Mouse (Mus musculus): ENCODE results near the gene Vasn. TPM values are rescaled to one million over a fixed set of nuclear protein-coding genes. Genes with fewer than 3 reads are reported as not detected.

Gene Vasn
- total RNA-seq, 2 experiments from 2014 or later, result 17.7 to 18.2 TPM

DNA sequence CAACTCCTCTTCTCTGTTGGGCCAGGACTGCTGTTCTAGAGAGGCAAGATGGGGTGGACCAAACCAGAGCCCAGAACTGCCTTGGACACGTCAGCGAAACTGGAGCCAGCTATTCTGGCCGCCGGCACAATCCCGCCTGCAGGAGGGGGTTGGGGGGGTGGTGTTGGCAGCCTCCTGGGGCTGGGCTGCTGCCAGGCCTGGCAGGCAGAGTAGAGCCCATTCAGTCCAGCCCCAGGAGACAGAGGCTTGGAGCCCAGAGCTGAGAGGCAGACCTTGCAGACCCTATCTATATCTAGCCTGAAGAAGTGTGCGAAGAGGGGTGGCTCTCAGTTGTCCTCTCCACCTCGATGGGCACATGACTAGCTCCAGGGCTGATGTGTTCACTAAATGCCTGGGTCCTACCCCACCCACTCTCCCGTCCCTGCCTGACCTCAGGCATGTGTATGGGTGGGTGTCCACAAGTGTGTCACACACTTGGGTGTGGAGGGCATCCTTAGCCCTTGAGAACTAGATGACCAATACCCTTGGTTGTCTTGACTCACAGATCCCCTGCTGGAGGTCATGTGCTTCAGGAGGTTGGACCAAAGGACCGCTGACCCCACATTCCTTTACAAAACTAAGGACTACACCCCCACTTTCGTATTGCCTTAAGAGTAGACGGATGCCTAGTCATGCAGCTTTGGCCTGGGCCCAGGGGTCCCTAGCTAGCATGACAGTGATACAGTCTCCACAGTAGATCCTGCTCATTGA is 4.1 kb downstream of the Vasn start:
- DNase-seq, result peak; percentile 93

DNA sequence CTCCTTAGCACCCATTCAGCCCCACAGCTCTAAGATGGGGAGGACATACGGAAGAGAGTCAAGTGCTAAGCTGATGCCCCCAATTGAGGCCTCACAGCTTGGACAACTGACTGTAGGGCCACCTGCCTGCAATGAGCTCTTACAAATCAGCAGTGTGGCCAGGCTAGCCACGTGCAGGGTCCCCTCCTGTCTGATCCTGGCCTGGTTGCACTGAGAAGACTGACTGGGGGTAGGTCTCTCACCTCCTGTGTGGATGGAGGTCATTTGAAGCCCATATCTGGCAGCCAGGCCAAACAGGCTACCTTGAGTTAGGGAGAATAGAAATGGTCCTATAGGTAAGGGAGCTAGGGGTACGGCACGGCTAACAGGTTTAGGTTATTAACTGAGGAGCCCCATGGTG is 6.1 kb downstream of the Vasn start:
- no peak for DNase-seq

DNA sequence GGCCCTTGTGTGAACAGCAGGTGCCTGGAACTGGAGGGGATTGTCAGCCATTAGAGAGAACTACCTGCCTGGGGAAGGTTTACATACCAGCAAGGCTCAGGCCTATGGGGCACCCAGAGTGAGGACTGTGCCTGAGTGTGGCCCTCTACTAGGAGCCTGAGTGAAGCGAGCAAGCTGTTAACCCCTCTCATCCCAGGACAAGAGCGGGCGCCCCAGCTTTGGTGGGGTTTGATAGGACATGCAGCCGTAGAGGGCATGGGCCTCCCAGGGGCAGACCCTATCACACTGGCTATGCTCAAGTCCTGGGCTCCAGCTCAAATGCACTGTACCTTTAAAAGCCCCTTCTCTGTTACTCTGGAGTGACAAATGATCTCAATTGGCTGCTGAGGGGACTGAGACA is 7.1 kb downstream of the Vasn start:
- DNase-seq, result peak; percentile 5

DNA sequence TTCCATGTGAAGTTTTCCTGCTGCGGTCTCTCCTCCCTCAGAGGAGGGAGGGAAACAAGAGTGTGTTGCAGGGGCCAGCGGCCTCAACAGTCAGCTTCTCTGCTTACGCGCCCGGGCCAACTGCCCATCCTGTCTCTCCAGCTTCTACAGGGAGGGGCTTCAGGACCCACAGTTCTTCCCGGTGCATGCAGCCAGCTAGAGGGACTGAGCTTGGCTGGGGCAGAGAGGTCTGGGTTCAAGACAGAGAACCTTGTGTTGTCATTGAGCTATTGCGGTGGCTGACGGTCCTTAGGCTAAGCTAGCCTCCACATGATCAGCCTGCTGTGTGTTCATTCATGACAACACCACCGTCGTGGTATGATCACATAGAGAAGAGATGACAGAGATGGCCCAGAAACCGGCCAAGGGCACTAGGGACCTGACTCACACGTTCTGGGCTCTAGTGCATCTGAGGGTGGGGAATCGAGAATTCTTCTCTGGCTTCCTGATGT is 8.0 kb downstream of the Vasn start:
- peak; percentile 70 for DNase-seq

DNA sequence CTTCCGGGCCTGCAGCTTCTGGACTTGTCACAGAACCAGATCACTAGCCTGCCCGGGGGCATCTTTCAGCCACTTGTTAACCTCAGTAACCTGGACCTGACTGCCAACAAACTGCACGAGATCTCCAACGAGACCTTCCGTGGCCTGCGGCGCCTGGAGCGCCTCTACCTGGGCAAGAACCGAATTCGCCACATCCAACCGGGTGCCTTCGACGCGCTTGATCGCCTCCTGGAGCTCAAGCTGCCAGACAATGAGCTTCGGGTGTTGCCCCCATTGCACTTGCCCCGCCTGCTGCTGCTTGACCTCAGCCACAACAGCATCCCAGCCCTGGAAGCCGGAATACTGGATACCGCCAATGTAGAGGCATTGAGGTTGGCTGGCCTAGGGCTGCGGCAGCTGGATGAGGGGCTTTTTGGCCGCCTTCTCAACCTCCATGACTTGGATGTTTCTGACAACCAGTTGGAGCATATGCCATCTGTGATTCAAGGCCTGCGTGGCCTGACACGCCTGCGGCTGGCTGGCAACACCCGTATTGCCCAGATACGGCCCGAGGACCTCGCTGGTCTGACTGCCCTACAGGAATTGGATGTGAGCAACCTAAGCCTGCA is 8.8 kb downstream of the Vasn start:
- peak; percentile 9 for DNase-seq

DNA sequence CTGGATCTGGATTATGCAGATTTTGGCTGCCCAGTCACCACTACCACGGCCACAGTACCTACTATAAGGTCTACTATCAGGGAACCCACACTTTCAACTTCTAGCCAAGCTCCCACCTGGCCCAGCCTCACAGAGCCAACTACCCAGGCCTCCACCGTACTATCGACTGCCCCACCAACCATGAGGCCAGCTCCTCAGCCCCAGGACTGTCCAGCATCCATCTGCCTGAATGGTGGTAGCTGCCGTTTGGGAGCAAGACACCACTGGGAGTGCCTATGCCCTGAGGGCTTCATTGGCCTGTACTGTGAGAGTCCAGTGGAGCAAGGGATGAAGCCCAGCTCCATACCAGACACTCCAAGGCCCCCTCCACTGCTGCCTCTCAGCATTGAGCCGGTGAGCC is 9.5 kb downstream of the Vasn start:
- DNase-seq, result no peak

DNA sequence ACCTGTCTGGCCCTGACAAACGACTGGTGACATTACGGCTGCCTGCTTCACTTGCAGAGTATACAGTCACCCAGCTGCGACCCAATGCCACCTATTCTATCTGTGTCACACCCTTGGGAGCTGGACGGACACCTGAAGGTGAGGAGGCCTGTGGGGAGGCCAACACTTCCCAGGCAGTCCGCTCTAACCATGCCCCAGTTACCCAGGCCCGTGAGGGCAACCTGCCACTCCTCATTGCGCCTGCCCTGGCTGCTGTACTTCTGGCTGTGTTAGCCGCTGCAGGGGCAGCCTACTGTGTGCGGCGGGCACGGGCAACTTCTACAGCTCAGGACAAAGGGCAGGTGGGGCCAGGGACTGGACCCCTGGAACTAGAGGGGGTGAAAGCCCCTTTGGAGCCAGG is 10.0 kb downstream of the Vasn start:
- DNase-seq, result no peak

DNA sequence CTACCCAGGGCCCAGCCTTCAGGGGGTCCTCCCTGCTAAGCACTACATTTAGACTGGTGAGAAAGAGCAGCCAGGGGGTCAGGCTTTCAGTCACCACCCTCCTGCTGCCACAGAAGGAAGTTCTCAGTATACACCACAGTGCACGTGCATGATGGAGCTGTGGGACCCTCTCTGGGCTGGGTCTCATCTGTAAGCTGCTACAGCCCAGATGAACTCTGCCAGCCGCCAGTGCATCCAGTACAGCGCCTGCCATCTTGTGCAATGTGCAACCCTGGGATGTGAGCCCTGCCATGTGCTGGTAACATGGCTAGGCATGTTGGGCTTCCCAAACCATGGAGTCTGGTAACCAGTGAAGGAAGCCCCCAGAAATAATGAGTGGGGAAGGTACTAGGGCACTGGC is 10.4 kb downstream of the Vasn start:
- no peak for DNase-seq

DNA sequence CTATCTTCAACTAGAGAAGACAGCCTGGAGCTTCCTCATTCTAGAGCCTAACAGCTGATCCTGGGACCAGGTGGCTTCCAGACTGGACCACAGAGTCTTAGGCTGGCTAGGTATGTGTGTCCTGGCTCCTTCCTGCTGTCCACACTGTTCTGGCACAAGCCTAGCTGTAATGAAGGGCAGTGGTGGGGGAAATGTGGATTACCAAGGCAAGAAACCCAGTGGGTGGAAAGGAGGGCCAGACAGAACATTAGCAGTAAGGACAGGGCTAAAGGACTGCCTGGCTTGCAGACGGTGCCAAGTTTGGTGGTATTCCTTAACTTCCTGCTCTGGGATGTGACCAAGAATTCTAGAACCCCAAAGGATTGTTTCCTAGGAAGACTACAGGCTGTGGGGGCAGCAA is 11.3 kb downstream of the Vasn start:
- no peak for DNase-seq

DNA sequence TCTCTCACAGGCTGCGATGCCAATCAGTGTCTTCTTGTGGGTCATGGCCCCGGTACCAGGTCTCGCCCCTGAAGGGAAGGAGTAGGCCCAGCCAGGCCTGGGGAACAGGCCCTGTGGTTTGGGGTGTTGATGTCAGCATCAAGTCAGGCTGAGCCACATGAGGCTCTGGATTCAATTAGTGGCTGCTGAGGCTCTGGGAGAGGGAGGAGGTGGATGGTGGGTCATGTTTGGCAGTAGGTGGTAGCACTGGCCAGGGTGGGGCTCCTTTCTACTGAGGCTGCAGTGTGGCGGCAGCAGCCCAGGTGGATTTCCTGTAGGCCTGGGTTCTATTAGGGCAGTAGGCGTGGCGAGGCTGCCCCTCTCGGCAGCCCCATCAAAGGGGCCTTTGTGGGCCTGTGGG is 11.9 kb downstream of the Vasn start:
- no peak for DNase-seq

DNA sequence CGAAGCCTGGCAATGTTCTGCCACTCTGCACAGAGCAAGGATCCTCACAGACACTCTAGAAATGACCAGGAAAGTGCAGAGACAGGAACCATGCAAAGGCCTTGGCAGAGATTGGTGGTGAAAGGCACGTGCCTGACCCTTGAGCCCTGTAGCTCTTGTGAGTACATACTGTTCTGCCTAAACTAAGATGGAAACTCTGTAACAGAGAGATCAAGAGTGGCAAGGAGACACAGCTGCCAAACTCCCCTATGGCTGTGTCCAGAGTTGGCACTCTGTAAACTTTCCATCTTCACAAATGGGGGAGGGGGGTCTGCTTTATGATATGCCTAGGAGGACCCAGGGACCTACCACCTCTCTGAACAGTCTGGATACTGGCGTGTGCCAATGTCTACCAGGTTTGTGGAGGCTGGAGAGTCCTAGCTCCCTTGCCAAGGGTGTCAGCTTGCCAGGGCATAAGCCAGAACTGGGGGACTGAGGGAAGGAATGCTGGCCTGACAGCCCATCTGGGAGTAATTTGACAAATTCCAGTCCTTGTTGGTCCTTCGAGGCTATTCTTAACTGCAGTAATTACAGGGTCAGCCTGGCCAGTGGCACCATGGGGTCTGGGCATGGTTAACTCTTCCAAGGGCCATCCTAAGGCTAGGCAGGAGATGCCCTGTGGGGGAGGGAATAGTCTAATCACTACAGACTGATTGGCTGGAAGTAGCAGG is 13.1 kb downstream of the Vasn start:
- no peak for DNase-seq

DNA sequence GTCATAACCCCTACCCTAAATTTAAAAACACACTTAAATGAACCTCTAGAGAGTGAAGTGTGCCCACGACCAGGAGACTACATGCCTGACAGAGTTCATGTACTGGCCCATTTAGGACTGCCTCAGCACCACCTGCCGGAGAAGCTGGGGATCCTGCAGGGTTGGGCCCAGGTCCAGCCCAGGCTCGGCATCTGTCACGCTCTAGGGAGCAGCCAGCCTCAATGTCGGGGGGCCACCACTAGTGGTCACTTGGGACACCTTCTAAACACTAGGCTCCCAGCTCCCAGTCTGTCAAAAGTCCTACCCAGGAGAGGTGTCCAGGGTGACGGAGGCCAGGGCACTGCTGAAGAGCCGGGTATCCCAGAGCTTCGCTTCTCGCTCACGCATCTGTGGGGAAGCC is 15.0 kb downstream of the Vasn start:
- peak; percentile 56 for DNase-seq

DNA sequence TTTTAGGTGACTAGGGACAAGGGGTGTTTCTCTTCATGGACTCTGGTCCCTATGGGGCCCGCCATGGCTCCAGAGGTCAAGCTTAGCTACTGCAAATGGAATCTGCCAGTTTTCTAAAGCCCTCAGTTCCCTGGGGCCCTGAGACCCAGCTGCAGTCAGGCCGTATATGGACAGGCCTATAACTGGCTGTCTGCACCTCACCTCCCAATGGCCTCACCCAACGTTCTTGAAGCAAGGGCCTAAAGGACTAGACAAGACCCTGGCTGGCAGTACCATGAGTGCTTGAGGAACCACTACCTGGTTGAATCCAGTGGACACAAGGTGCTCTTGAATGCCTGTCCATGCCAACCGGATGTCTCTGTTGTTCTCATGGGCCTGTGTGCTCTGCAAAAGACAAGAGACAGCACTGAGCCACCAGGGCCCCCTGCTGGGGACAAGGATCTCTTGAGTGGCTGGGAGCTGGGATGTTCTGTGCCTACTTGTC is 15.6 kb downstream of the Vasn start:
- peak; percentile 65 for DNase-seq

DNA sequence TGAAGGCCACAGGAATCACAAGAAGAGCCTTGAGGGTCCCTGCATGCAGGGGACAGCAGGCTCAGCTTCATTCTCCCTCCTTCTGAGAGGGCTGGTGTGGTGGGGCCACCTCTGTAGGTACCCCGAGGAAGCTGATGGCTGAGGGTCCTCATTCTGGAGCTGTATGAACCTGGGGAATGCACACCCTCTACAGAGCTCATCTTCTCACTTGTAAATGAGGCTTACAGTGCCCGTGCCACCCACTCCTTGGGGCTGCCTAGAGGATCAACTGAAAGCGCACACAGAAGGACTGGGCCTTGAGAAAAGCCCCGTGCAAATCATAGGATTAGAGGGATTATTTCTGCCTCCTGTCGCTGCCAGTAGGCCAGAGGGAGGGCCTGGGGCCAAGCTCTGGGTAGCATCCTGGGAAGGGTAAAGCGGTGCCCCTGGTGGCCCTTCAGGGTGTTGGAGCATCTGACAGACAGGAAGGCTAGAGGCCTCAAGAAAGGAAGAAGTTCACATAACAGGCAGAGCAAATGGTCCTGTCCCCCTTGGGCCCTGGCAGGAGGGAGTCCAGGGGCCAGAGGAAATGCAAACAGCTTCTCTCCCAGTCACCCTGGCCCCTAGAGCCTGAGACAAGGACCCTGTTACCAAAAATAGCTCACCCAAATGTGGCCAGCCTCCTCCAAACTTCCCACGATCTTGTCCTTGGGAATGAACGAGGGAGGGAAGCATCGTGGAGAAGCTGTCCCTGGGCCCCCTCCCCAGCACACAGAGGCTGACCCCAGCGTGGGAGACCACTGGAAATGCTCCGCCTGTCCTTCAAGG is 16.2 kb downstream of the Vasn start:
- peak; percentile 50 for DNase-seq

DNA sequence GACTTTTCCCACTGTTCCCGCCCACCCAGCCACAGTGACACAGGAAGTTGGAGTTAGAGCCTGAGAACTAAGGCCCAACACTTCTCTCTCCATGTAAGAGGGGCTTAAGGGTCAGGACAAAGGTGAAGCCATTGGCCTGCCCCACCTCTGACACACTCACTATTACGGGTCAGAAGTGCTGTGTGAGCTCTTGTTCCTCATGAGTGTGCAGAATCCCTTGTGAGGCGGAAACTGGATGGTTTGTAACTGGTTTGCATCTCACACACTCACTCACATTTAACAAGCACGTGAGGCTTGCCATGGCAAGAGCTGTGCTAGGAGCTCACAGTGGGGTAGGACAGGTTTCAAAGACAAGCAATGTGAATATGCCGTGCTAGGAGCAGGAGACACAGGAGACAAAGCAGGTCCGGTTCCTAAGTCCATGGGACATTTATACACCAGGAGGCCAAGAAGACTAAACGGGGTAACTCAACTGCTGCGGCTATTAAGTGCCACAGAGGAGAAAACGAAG is 16.9 kb downstream of the Vasn start:
- DNase-seq, result no peak

DNA sequence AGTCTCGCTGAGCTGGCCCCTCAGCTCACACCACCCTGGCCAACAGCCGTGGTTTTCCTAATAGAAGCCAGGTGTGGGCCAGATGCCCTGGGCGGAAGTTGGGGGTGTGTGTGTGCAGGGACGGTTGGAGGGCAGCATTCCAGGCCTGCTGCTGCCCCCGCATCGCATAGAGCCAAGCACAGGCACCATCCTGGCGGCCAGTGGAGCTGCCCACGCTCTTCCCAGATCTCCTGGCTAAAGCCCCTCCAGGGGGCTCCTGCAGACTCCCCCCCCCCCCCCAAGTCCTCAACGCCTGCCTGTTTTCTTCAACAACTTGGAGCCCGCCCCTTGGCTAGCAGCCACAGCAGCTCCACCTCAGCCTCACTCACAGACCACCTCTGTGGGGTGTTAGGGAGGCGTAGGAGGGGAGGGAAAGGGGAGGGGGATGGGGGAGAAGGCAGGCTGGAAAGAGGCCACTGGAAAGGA is 19.1 kb downstream of the Vasn start:
- peak; percentile 49 for DNase-seq

DNA sequence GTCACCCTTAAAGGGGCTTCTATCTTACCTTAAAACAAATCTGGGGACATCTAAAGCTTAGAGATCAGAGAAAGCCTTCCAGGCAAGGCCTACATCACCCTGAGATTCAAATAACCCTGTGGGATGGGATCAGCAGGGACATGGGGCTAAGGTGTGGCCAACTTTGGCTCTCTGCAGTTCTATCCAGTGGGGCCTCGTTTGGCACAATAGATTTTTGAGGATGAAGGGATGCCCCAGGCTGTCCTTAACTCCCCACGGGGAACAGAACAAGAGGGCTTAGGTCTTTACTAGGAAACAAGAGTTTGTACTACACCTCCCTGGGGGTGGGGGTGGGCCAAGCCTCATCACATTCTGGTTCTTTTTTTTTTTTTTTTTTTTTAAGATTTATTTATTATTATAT is 19.6 kb downstream of the Vasn start:
- DNase-seq, result no peak

DNA sequence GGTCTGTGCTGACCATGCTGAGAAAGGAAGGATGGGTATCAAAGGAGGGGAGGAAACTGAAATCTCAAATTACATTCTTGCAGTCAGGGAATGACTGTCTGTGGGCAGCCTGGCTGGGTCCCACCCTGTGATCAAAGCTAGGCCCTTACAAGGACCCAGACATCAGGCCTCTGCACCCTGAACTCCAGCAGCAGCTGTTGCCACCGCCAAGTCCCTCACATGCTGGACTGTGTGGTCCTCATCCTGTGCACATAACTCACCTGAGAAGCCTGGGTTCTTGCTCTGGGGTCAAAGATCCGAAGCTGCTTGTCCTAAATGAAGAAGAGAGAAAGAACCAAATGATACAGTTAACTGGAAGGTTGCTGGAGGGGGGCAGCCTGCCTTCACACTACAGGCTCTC is 21.9 kb downstream of the Vasn start:
- no peak for DNase-seq

DNA sequence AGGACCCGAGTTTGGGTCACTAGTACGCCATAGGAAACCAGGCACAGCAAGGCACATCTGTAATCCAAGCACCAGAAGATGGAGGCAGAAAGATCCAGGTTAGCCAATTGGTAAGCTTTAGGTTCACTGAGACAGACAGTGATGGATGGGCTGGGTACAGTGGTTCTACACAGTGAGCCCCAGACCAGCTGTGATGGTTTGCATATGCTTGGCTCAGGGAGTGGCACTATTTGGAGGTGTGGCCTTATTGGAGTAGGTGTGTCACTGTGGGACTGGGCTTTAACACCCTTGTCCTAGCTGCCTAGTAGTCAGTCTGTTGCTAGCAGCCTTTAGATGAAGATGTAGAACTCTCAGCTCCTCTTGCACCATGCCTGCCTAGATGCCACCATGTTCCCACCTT is 24.1 kb downstream of the Vasn start:
- DNase-seq, result no peak

DNA sequence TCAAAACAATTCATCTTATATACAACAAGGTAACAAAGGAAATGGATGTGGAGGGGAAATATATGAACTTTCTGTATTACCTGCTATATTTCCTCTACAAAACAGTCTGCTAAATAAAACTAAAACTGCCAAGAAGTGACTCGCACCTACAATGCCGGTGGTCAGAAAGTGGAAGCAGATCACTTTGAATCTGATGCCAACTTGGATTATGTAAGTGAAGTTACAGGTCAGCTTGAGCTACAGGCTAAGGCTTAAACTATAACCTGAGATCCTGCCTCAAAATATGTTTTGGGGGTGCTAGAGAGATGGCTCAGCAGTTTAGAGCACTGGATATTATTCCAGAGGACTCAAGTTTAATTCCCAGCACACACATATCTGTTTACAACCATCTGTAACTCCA is 26.0 kb downstream of the Vasn start:
- no peak for DNase-seq

DNA sequence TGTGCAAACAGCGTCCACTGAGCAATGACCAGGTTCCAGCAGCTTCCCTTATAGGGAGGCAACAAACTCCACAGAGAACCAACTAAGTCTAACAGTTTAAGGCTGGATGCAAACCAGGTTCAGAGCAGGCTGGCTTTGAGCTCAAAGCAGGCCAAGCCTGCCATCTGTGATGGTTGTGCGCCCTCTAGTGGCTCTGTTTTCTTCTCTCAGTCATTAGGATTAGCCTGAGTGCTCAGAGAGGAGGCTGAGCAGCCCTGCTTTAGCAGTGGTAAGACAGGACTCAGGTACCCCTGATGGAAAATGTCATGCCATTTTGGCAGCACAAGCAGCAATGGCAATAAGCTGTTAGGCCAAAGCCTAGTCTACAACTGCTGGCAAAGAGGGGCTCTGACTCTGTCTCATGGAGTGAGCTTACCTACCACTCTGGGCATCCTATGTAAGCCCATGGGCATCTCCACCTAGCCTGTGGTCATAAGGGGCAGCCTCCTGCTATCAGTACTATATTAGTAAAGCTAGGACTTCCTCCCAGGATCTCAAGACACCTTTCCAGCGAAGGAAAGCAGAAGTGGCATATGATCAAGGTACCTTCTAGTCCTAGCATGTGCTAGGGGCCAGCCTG is 27.6 kb downstream of the Vasn start:
- DNase-seq, result peak; percentile 93

DNA sequence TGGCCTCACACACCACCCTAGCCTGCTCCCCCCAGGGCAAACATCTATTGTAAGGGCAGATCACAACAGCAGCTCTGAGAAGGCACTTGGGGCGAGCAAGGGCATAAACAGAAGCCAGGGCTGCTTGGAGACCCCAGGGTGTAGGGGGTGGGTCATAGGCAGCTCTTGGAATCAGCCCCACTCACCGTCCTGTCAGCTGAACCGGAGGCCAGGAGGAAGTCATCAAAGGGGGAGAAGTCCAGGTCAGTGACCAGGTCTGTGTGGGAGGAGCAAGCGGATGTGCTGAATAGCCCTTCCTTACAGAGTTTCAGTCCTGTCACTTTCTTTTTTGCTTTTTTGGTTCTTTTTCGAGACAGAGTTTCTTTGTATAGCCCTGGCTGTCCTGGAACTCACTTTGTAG is 30.6 kb downstream of the Vasn start:
- DNase-seq, result no peak
